Mouse (Mus musculus) limb, embryonic 15.5 days (tissue): ENCODE measurements around the gene Cxcl14. TPM values are rescaled to one million over a fixed set of nuclear protein-coding genes. Genes with fewer than 3 reads are reported as not detected.
A peak's percentile ranks its signal among the peaks of the same experiment; 100 is the strongest.

Experiments used
- ATAC-seq: fragments of 200-750 bp; cut with Nextera tagmentation; 2 replicates; pipeline ENCODE4 v1.8.0; 2017; ENCODE audit warnings: low read depth, moderate TSS enrichment; ENCODE audit not compliant: insufficient number of reproducible peaks, low FRiP score, low TSS enrichment
- H3K27ac ChIP-seq: fragments of 300-500 bp; sonication (generic); 2 replicates; pipeline ENCODE4 v1.5.1; 2015; ENCODE audit warnings: moderate library complexity, mild to moderate bottlenecking, inconsistent platforms
- H3K27me3 ChIP-seq: fragments of 300-500 bp; sonication (generic); 2 replicates; pipeline ENCODE4 v1.6.1; 2015; ENCODE audit warnings: inconsistent platforms
- H3K36me3 ChIP-seq: fragments of 300-500 bp; sonication (generic); 2 replicates; pipeline ENCODE4 v1.6.1; 2015; ENCODE audit warnings: inconsistent platforms
- H3K4me1 ChIP-seq: fragments of 300-500 bp; sonication (generic); 2 replicates; pipeline ENCODE4 v1.6.1; 2015; ENCODE audit warnings: inconsistent platforms
- H3K4me2 ChIP-seq: fragments of 300-500 bp; sonication (generic); 2 replicates; pipeline ENCODE4 v1.6.1; 2015; ENCODE audit warnings: mild to moderate bottlenecking, inconsistent platforms
- H3K4me3 ChIP-seq: fragments of 300-500 bp; sonication (generic); 2 replicates; pipeline ENCODE4 v1.5.1; 2015; ENCODE audit warnings: mild to moderate bottlenecking, inconsistent platforms
- H3K9ac ChIP-seq: fragments of 300-500 bp; sonication (generic); 2 replicates; pipeline ENCODE4 v1.6.1; 2015; ENCODE audit warnings: inconsistent platforms
- H3K9me3 ChIP-seq: fragments of 300-500 bp; sonication (generic); 2 replicates; pipeline ENCODE4 v1.6.1; 2016; ENCODE audit warnings: inconsistent platforms
- WGBS: fragments of 180-500 bp; shearing (Covaris S2); methylation state at CpG from one replicate; pipeline ENCODE4 v1.1.7; 2015; 5-methylcytosine and 5-hydroxymethylcytosine counted together
- polyA plus RNA-seq: library from polyadenylated mRNA; unstranded; fragments of >200 nt; fragmentation: Nextera tagmentation; extraction: Ambion mirVana; gene quantifications from 2 replicates; pipeline ENCODE4 v1.2.1, GENCODE M21; 2015

The Cxcl14 gene
- polyA plus RNA-seq, result 624 and 644 TPM in 2 replicates

GRCm38 (mm10) chr13:56295943-56296658 lies at the start of gene Cxcl14:
Cxcl14 (minus strand) TSS chr13:56296551.
- no peaks in the 10 kb centered on the region for H3K9me3 ChIP-seq
- H3K4me3 ChIP-seq, result peak within 1 kb of the TSS; percentile 60
- H3K36me3 ChIP-seq, result 0 out of 2 replicates have a peak, but pooled peaks cover 2% of the 10 kb centered on the region
- under 1% methylated on average over 69 of the region's 76 CpGs for WGBS
- peak within 1 kb of the TSS; percentile 86 for H3K4me2 ChIP-seq
- H3K9ac ChIP-seq, result peak within 1 kb of the TSS; percentile 78
- ATAC-seq, result peak; percentile 50
- peak within 1 kb of the TSS; percentile 79 for H3K27ac ChIP-seq
- H3K4me1 ChIP-seq, result peaks cover 40% of the 10 kb centered on the region
- H3K27me3 ChIP-seq, result peaks cover 44% of the 10 kb centered on the region

DNA sequence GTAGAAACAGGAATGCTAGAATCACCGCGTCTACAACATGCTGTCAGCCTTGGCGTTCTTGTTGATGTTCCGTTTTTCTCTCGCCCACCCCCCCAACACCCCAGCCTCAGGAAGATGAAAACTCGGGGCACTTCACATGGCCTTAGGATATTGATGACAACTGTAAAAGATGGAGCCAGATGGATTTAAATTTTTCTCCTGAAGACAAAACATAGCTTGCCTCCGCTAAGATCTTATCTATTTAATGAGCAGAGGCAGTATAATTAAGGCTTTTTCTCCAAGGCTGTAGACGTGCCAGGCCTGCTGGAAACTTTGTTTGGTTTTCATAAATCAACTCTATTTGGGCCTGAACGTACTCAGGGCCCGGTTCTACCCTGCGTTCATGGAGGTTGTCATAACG lies 48.0 kb upstream of the Cxcl14 start:
- Histone ChIP-seq H3K4me3 (no peak overlapping the region), H3K4me2 (no peak overlapping the region), H3K9me3 (no peaks in the 10 kb centered on the region), H3K4me1 (peaks cover 41% of the 10 kb centered on the region), H3K9ac (no peak overlapping the region), H3K27ac (peak overlapping the region; percentile 52; the same call in 1 of the 2 replicates), H3K27me3 (no peaks in the 10 kb centered on the region), H3K36me3 (no peaks in the 10 kb centered on the region)
- ATAC-seq, result no peak
- WGBS, result 64% methylated on average over 12 of the region's 12 CpGs

- no peak for ATAC-seq
- Histone ChIP-seq H3K4me2 (no peak overlapping the region), H3K4me3 (no peak overlapping the region), H3K27me3 (no peaks in the 10 kb centered on the region), H3K27ac (no peak overlapping the region), H3K9ac (no peak overlapping the region), H3K9me3 (no peaks in the 10 kb centered on the region), H3K4me1 (peaks cover 38% of the 10 kb centered on the region), H3K36me3 (no peaks in the 10 kb centered on the region)
- 58% methylated on average over 10 of the region's 10 CpGs for WGBS
These were observed 46.1 kb upstream of the Cxcl14 start for GRCm38 (mm10) chr13:56342491-56342890.

DNA sequence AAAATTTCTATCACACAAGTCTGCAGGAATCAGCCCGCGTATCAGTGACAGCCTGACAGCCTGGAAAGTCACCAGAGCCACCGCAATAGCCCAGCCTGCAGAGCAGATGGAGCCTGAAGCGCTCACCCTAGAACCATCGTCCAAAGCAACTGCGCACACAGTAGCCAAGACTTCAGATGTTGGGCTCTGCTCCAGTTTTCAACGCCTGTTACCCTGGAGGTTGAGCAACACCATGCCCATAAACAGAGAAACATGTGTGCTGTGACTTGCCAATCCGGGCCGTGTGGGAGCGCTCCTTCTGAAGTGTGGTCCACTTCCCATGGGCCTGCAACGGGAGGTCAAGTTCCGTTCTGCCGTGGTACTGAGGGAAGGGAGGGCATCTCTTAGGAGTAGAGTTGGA lies 44.2 kb upstream of the Cxcl14 start:
- Histone ChIP-seq H3K27me3 (no peaks in the 10 kb centered on the region), H3K36me3 (no peaks in the 10 kb centered on the region), H3K4me3 (no peak overlapping the region), H3K9ac (no peak overlapping the region), H3K4me1 (peaks cover 27% of the 10 kb centered on the region), H3K9me3 (no peaks in the 10 kb centered on the region), H3K4me2 (no peak overlapping the region), H3K27ac (0 out of 2 replicates have a peak overlapping the region, but pooled peaks have one; percentile 33)
- peak; percentile 46; the same call in 1 of the 2 replicates for ATAC-seq
- WGBS, result 44% methylated on average over 13 of the region's 13 CpGs

- H3K9me3 ChIP-seq, result no peaks in the 10 kb centered on the region
- H3K4me1 ChIP-seq, result peaks cover 30% of the 10 kb centered on the region
- H3K27ac ChIP-seq, result no peak overlapping the region
- no peak overlapping the region for H3K4me2 ChIP-seq
- 85% methylated on average over 8 of the region's 8 CpGs for WGBS
- no peak for ATAC-seq
- no peaks in the 10 kb centered on the region for H3K27me3 ChIP-seq
- no peak overlapping the region for H3K9ac ChIP-seq
- H3K4me3 ChIP-seq, result no peak overlapping the region
- H3K36me3 ChIP-seq, result no peaks in the 10 kb centered on the region
These were observed 43.5 kb upstream of the Cxcl14 start for GRCm38 (mm10) chr13:56339816-56340215.

DNA sequence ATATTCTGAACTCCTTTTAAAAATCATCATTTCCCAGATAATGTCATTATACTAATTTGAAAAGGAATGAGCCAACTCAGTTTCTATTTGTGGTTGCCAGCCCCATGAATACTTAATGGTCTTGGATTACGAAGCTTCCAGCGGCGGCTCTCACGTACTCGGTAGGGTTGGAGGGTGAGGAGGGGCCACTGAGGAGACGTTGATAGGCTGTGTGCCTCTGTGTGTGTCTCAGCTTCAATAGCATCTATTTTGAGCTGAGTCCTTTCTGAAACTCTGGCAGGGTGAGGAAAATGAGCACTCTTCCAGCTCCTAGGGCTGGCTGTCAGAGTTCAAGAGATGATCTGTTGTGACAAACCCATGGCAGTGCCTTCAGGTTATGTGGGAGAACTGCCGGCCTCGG lies 40.6 kb upstream of the Cxcl14 start:
- ATAC-seq, result no peak
- Histone ChIP-seq H3K27me3 (0 out of 2 replicates have a peak, but pooled peaks cover 6% of the 10 kb centered on the region), H3K4me1 (peaks cover 25% of the 10 kb centered on the region), H3K9ac (no peak overlapping the region), H3K27ac (no peak overlapping the region), H3K4me3 (no peak overlapping the region), H3K36me3 (no peaks in the 10 kb centered on the region), H3K4me2 (no peak overlapping the region), H3K9me3 (no peaks in the 10 kb centered on the region)
- 43% methylated on average over 8 of the region's 8 CpGs for WGBS

DNA sequence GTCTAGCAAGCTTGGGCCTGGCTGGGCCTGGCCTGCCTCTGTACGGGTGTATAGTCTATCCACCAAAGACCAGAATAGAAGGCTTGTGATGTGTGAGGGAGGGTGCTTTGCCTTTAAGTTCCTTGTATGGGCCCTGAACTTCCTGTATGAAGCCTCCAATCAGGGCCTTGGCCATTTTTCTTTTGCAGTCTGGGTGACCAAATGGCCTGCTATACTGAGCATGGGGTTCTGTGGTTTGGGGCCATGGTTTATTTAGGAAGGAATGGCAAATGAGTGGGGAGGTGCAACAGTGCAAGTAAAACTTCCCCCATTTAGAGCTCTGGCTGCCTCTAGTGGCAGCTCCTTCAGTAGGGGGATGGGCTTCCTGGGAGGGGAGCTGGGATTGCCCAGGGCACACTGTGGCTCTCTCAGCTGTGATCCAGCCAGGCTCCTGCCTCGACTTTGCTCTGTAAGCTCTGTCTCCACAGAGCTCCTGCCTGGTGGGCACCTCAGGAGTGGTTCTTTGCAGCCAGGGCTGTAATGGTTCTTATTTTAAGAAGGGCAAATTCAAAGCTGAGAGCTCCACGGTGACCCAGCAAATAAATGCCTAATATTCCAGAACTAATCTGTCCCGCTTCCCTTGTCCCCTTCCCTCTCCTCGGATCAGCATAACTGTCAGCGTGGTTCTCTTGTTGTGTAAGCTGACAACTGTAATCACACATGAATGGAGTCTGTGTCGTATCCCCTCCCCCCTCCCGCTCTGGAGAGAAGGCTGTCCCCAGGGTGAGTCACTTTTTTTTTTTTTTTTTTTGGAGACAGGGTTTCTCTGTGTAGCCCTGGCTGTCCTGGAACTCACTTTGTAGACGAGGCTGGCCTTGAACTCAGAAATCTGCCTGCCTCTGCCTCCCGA lies 38.7 kb upstream of the Cxcl14 start:
- no peak overlapping the region for H3K27ac ChIP-seq
- H3K27me3 ChIP-seq, result 0 out of 2 replicates have a peak, but pooled peaks cover 6% of the 10 kb centered on the region
- no peaks in the 10 kb centered on the region for H3K36me3 ChIP-seq
- H3K9me3 ChIP-seq, result no peaks in the 10 kb centered on the region
- no peak for ATAC-seq
- WGBS, result 62% methylated on average over 10 of the region's 10 CpGs
- H3K9ac ChIP-seq, result no peak overlapping the region
- peaks cover 18% of the 10 kb centered on the region for H3K4me1 ChIP-seq
- no peak overlapping the region for H3K4me2 ChIP-seq
- H3K4me3 ChIP-seq, result no peak overlapping the region

GRCm38 (mm10) chr13:56334236-56334635 lies 37.9 kb upstream of the Cxcl14 start:
- Histone ChIP-seq H3K4me1 (peaks cover 19% of the 10 kb centered on the region), H3K27ac (no peak overlapping the region), H3K4me3 (no peak overlapping the region), H3K4me2 (no peak overlapping the region), H3K9ac (no peak overlapping the region), H3K27me3 (0 out of 2 replicates have a peak, but pooled peaks cover 6% of the 10 kb centered on the region), H3K9me3 (no peaks in the 10 kb centered on the region), H3K36me3 (no peaks in the 10 kb centered on the region)
- WGBS, result 81% methylated on average over 8 of the region's 8 CpGs
- ATAC-seq, result no peak

- Histone ChIP-seq H3K4me3 (no peak overlapping the region), H3K36me3 (no peaks in the 10 kb centered on the region), H3K27me3 (0 out of 2 replicates have a peak, but pooled peaks cover 6% of the 10 kb centered on the region), H3K9me3 (no peaks in the 10 kb centered on the region), H3K4me1 (peaks cover 30% of the 10 kb centered on the region), H3K9ac (no peak overlapping the region), H3K4me2 (no peak overlapping the region), H3K27ac (no peak overlapping the region)
- no peak for ATAC-seq
- WGBS, result 72% methylated on average over 6 of the region's 6 CpGs
These were observed 36.0 kb upstream of the Cxcl14 start for GRCm38 (mm10) chr13:56332356-56332755.

DNA sequence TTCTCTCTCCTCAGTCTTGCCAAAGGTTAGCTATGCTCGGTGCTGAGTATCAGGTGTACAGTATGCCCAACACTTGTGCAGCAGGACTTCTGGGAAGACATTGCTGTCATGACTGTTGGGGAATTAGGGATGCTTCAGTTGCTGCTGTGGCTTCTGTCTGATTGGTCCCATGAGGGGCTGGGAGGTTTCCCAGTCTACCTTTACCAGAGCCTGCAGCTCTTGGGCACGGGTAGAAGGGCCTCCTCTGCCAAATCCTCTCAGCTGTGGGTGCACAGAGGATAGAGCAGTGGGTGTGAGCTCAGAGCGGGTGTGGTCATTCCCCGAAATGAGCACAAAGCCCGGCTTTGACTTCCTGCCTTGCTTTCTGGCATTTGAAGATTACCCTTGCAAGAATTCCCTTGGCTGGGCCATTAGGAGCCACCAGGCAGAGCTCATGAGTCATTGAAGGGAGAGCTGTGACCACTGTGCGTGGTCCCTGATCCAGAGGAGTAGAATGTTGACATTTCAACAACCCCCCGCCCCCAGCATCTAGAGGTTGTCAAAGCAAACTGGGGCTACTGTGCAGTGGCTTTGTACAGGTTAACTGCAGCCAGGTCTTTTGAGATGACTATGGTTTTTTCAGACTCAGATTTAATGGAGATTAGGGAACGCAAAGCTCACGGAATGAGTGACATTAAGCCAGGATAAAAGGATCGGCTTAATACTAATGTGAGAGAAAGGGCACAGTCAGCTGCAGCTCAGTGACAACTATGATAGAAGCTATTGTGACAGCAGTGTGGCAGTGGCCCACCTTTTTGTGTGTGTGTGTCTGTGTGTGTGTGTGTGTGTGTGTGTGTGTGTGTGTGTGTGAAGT lies 34.5 kb upstream of the Cxcl14 start:
- no peaks in the 10 kb centered on the region for H3K9me3 ChIP-seq
- no peak overlapping the region for H3K9ac ChIP-seq
- no peak overlapping the region for H3K27ac ChIP-seq
- H3K4me3 ChIP-seq, result no peak overlapping the region
- H3K27me3 ChIP-seq, result 0 out of 2 replicates have a peak, but pooled peaks cover 6% of the 10 kb centered on the region
- peaks cover 38% of the 10 kb centered on the region for H3K4me1 ChIP-seq
- ATAC-seq, result no peak
- WGBS, result 61% methylated on average over 10 of the region's 10 CpGs
- H3K36me3 ChIP-seq, result no peaks in the 10 kb centered on the region
- H3K4me2 ChIP-seq, result no peak overlapping the region

GRCm38 (mm10) chr13:56329769-56330168 lies 33.4 kb upstream of the Cxcl14 start:
- Histone ChIP-seq H3K27ac (no peak overlapping the region), H3K4me2 (no peak overlapping the region), H3K27me3 (0 out of 2 replicates have a peak, but pooled peaks cover 6% of the 10 kb centered on the region), H3K4me1 (peaks cover 40% of the 10 kb centered on the region), H3K9me3 (no peaks in the 10 kb centered on the region), H3K4me3 (no peak overlapping the region), H3K36me3 (no peaks in the 10 kb centered on the region), H3K9ac (no peak overlapping the region)
- no peak for ATAC-seq
- WGBS, result 53% methylated on average over 6 of the region's 6 CpGs
